Mouse (Mus musculus): ENCODE measurements around the gene Sis. TPM values are rescaled to one million over a fixed set of nuclear protein-coding genes. Genes with fewer than 3 reads are reported as not detected.

Sis gene
- 0.05 and 0.28 TPM in 2 replicates for polyA plus RNA-seq (2015; fragmentation: Nextera tagmentation; extraction: Ambion mirVana)

DNA sequence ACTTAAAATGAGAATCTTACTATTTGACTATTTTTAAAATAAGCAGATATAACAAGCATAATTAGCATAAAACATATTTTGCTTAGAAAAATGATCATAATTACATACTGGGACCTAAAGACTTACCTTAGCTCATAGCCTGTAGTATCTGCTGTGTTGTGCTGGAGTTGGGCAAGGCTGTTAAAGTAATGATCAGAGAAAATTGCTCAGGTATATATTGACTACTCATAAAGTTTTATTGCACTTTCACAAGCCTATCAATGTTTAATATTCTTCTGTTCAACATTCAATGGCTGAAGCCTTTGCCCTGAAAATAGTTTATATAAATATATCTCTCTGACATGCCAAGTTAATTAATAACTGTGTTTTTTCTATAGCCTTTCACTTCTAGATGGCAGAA is at the start of gene Sis:
Gene Sis, minus strand, starts transcription at position 189 of the 400 bp plus-strand sequence.
- no peak for ATAC-seq (ENCODE audit: insufficient read depth, low FRiP score, low read depth)
- Histone ChIP-seq H3K27ac (no peak within 1 kb of the TSS), H3K9ac (no peak within 1 kb of the TSS), H3K36me3 (no peaks in the 10 kb centered on the region), H3K9me3 (no peaks in the 10 kb centered on the region), H3K4me3 (replicated peaks) (no peak within 1 kb of the TSS), H3K4me1 (no peaks in the 10 kb centered on the region), H3K4me2 (no peak within 1 kb of the TSS), H3K27me3 (replicated peaks) (no peaks in the 10 kb centered on the region)

GRCm38 (mm10) chr3:73006045-73006444 is 38.4 kb upstream of the Sis start:
- no peak for ATAC-seq (ENCODE audit: insufficient read depth, low FRiP score, low read depth)
- no peak overlapping the region for H3K27ac ChIP-seq
- no peak overlapping the region for H3K4me2 ChIP-seq
- WGBS: 20% methylated on average over 6 of the region's 6 CpGs
- no peaks in the 10 kb centered on the region for H3K9me3 ChIP-seq
- no peak overlapping the region for H3K4me3 ChIP-seq (replicated peaks)
- no peaks in the 10 kb centered on the region for H3K27me3 ChIP-seq (replicated peaks)
- no peak overlapping the region for H3K9ac ChIP-seq
- H3K4me1 ChIP-seq: no peaks in the 10 kb centered on the region
- no peaks in the 10 kb centered on the region for H3K36me3 ChIP-seq

GRCm38 (mm10) chr3:73002933-73003696 is 35.5 kb upstream of the Sis start:
- Histone ChIP-seq H3K9me3 (no peaks in the 10 kb centered on the region), H3K4me3 (replicated peaks) (no peak overlapping the region), H3K9ac (no peak overlapping the region), H3K27ac (no peak overlapping the region), H3K27me3 (replicated peaks) (no peaks in the 10 kb centered on the region), H3K36me3 (no peaks in the 10 kb centered on the region), H3K4me2 (no peak overlapping the region), H3K4me1 (no peaks in the 10 kb centered on the region)
- no peak for ATAC-seq (ENCODE audit: insufficient read depth, low FRiP score, low read depth)
- 88% methylated on average over 4 of the region's 4 CpGs for WGBS

GRCm38 (mm10) chr3:72997517-72997916 is 29.9 kb upstream of the Sis start:
- no peak for ATAC-seq (ENCODE audit: insufficient read depth, low FRiP score, low read depth)
- Histone ChIP-seq H3K27ac (no peak overlapping the region), H3K27me3 (replicated peaks) (no peaks in the 10 kb centered on the region), H3K4me1 (no peaks in the 10 kb centered on the region), H3K9ac (no peak overlapping the region), H3K9me3 (no peaks in the 10 kb centered on the region), H3K36me3 (no peaks in the 10 kb centered on the region), H3K4me3 (replicated peaks) (no peak overlapping the region), H3K4me2 (no peak overlapping the region)
- 52% methylated on average over 4 of the region's 4 CpGs for WGBS

- H3K27me3 ChIP-seq (replicated peaks): no peaks in the 10 kb centered on the region
- H3K27ac ChIP-seq: no peak overlapping the region
- 72% methylated on average over 2 of the region's 2 CpGs for WGBS
- no peak for ATAC-seq (ENCODE audit: insufficient read depth, low FRiP score, low read depth)
- H3K9me3 ChIP-seq: no peaks in the 10 kb centered on the region
- no peak overlapping the region for H3K4me3 ChIP-seq (replicated peaks)
- H3K4me1 ChIP-seq: no peaks in the 10 kb centered on the region
- no peaks in the 10 kb centered on the region for H3K36me3 ChIP-seq
- H3K9ac ChIP-seq: no peak overlapping the region
- H3K4me2 ChIP-seq: no peak overlapping the region
These were observed 23.3 kb upstream of the Sis start for GRCm38 (mm10) chr3:72990992-72991391.

GRCm38 (mm10) chr3:72976602-72977001 is 8.9 kb upstream of the Sis start:
- H3K9me3 ChIP-seq: no peaks in the 10 kb centered on the region
- no peak overlapping the region for H3K27ac ChIP-seq
- no peak overlapping the region for H3K4me3 ChIP-seq (replicated peaks)
- WGBS: 33% methylated on average over 3 of the region's 3 CpGs
- ATAC-seq (ENCODE audit: insufficient read depth, low FRiP score, low read depth): no peak
- no peaks in the 10 kb centered on the region for H3K27me3 ChIP-seq (replicated peaks)
- no peak overlapping the region for H3K9ac ChIP-seq
- H3K36me3 ChIP-seq: no peaks in the 10 kb centered on the region
- H3K4me1 ChIP-seq: no peaks in the 10 kb centered on the region
- H3K4me2 ChIP-seq: no peak overlapping the region

GRCm38 (mm10) chr3:72918919-72919526 is 48.6 kb downstream of the Sis start:
- no peaks in the 10 kb centered on the region for H3K9me3 ChIP-seq
- H3K36me3 ChIP-seq: no peaks in the 10 kb centered on the region
- no peaks in the 10 kb centered on the region for H3K4me1 ChIP-seq
- no peak overlapping the region for H3K4me2 ChIP-seq
- no peak overlapping the region for H3K27ac ChIP-seq
- 76% methylated on average over 4 of the region's 4 CpGs for WGBS
- no peak overlapping the region for H3K9ac ChIP-seq
- no peaks in the 10 kb centered on the region for H3K27me3 ChIP-seq (replicated peaks)
- no peak for ATAC-seq (ENCODE audit: insufficient read depth, low FRiP score, low read depth)
- H3K4me3 ChIP-seq (replicated peaks): no peak overlapping the region

DNA sequence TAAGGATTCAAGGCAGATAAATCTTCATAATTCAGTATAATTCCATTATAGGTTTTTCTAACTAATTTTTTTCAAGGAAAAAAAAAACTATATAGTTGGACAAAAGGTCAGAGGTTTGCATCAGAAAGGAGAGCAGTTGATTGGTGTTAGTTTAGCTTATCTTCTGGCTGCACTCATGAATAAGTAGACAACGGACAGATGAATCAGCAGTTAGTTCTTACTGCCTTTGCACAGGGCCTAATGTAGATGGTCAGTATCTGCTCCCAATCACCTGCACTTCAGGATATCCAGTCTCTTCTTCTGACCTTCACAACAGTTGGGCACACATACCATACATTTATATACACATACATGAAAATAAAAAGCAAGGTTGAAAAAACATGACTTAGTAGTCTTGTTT is 85.2 kb downstream of the Sis start:
- 78% methylated on average over 1 of the region's 1 CpGs for WGBS
- H3K4me3 ChIP-seq (replicated peaks): no peak overlapping the region
- ATAC-seq (ENCODE audit: insufficient read depth, low FRiP score, low read depth): no peak

GRCm38 (mm10) chr3:72868141-72868540 is 99.5 kb downstream of the Sis start:
- Histone ChIP-seq H3K4me1 (no peaks in the 10 kb centered on the region), H3K27ac (no peak overlapping the region), H3K9me3 (no peaks in the 10 kb centered on the region), H3K36me3 (no peaks in the 10 kb centered on the region), H3K4me2 (no peak overlapping the region), H3K27me3 (replicated peaks) (no peaks in the 10 kb centered on the region), H3K9ac (no peak overlapping the region), H3K4me3 (replicated peaks) (no peak overlapping the region)
- no peak for ATAC-seq (ENCODE audit: insufficient read depth, low FRiP score, low read depth)

More for the DNA sequence above, 85.2 kb downstream of the Sis start:
- H3K27ac ChIP-seq: no peak overlapping the region
- no peaks in the 10 kb centered on the region for H3K36me3 ChIP-seq
- no peaks in the 10 kb centered on the region for H3K27me3 ChIP-seq (replicated peaks)
- H3K4me1 ChIP-seq: no peaks in the 10 kb centered on the region
- H3K4me2 ChIP-seq: no peak overlapping the region
- no peaks in the 10 kb centered on the region for H3K9me3 ChIP-seq
- H3K9ac ChIP-seq: no peak overlapping the region

GRCm38 (mm10) chr3:72858738-72859137 is 108.9 kb downstream of the Sis start:
- Histone ChIP-seq H3K4me1 (no peaks in the 10 kb centered on the region), H3K4me3 (replicated peaks) (no peak overlapping the region), H3K27me3 (replicated peaks) (no peaks in the 10 kb centered on the region), H3K9ac (no peak overlapping the region), H3K36me3 (no peaks in the 10 kb centered on the region), H3K27ac (no peak overlapping the region), H3K9me3 (no peaks in the 10 kb centered on the region), H3K4me2 (no peak overlapping the region)
- WGBS: 78% methylated on average over 3 of the region's 3 CpGs
- no peak for ATAC-seq (ENCODE audit: insufficient read depth, low FRiP score, low read depth)

- no peaks in the 10 kb centered on the region for H3K36me3 ChIP-seq
- H3K27me3 ChIP-seq (replicated peaks): no peaks in the 10 kb centered on the region
- no peaks in the 10 kb centered on the region for H3K4me1 ChIP-seq
- 74% methylated on average over 1 of the region's 1 CpGs for WGBS
- ATAC-seq (ENCODE audit: insufficient read depth, low FRiP score, low read depth): no peak
- H3K4me3 ChIP-seq (replicated peaks): no peak overlapping the region
- H3K27ac ChIP-seq: no peak overlapping the region
- H3K9me3 ChIP-seq: no peaks in the 10 kb centered on the region
- no peak overlapping the region for H3K4me2 ChIP-seq
- H3K9ac ChIP-seq: no peak overlapping the region
These were observed 112.3 kb downstream of the Sis start for GRCm38 (mm10) chr3:72855405-72855804.

DNA sequence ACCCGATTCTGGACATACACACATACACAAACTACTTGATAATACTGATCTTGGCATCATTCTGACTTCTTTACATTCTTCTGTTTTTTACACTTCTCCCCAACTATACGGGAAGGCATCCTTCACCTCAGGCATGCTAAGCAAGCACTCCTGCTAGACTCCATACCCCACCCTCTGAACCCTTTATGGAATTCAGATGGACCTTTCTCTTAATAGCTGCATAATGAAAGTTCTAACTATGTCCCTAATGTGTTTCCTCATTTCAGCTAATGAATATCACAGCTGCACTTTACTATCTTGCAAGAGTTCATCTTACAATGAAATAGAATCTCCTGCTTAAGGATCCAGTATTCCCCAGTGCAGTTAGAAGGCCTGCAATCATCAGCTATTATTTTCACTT is 127.0 kb downstream of the Sis start:
- Histone ChIP-seq H3K27ac (no peak overlapping the region), H3K36me3 (no peaks in the 10 kb centered on the region), H3K4me1 (no peaks in the 10 kb centered on the region), H3K9me3 (no peaks in the 10 kb centered on the region), H3K9ac (no peak overlapping the region), H3K4me2 (no peak overlapping the region), H3K27me3 (replicated peaks) (no peaks in the 10 kb centered on the region), H3K4me3 (replicated peaks) (no peak overlapping the region)
- 67% methylated on average over 2 of the region's 2 CpGs for WGBS
- no peak for ATAC-seq (ENCODE audit: insufficient read depth, low FRiP score, low read depth)
